Mouse (Mus musculus) embryo, embryonic 10.5 days (tissue): ENCODE results near the gene Btbd9.

Experiments used
- DNase-seq: peaks from one replicate; pipeline ENCODE4 v3.0.0-alpha.2; 2015; ENCODE audit warnings: low spot score

Btbd9 gene

DNA sequence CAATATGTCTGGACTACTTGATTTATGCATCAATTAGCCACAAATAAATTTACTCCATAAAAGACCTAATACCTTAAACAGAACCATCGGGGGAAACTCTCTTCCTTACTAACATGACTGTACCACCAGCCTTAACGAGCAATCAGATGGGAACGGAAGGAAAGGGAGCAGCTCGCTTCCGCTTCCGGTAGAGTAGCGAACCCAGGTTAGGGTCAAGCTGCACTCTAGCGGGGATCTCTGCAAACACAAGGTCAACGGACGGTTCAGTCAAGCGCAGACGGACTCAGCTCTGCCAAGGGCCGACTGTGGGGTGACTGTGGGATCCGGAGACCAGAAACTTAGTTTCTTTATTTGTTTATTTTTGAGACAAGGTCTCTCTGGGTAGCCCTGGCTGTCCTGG lies 25.9 kb upstream of the Btbd9 start:
- DNase-seq: no peak

DNA sequence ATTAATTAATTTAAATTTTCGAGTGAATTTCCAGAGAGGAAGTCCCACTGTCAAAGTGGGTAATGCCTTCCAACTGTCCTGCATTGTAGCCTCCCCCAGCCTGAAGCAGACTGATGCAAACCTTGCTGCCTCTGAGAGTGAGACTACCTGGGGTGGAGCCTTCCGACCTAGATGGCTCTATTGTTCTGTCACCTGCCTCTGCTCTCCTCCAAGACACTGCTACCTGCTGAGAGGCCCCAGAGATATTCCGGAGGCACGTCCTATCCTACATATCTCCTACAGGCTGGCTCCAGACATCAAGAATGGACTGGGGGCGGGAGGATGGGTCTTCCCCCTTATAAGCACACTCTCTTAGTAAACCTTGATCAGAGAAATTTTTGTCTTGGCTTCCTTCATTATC lies 22.0 kb upstream of the Btbd9 start:
- DNase-seq: no peak

DNA sequence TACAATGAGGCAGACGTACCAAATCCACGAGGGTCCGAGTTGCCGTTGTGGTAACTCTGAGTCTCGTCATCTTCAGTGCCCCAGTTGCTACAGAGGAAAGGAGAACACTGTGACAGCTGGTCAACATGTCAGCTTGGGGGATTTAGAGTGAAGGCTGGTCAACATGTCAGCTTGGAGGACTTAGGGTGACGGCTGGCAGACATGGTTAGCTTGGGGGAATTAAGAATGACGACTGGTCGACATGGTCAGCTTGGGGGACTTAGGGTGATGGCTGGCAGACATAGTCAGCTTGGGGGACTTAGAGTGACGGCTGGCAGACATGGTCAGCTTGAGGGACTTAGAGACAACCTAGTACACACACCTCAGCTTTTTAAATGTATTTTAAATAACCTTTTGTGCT lies 21.5 kb upstream of the Btbd9 start:
- DNase-seq: no peak

DNA sequence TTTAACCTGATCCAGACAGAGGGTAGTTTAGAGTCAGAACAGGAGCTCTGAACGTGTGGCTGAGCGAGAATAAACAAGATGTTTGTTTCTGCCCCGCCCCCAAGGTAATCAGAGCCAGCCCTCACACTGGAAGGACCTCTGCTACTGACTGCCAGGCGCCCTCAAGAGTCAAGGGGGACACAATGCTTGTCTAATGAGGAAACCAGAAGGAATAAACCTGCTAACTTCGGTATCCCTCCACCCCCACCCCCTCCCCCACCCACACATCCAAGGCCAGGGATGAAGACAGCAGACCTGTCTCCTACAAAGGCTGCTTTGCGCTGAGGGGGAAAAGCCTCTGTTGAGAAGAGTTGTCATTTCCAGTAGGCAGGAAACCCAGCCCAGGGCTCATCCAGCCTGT lies 18.6 kb upstream of the Btbd9 start:
- DNase-seq: peak; percentile 29

DNA sequence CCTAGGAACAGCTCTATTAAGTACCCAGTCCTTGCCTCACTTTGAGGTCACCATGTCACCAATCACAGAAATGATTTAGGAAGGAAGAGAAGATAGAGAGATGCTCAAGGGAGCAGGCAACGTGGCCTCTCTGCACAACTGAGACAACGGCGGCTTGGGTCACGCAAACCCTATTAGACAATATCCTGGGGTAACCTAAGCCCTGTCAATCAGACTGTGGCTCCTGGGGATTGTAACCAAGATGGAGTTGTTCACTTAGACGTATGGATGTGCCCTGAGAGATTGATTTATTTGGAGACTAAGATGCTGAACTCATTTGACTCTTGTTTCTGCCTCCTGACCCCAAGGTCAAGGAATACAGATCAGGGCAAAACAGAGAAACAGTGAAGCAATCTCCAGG lies 18.1 kb upstream of the Btbd9 start:
- DNase-seq: peak; percentile 20

DNA sequence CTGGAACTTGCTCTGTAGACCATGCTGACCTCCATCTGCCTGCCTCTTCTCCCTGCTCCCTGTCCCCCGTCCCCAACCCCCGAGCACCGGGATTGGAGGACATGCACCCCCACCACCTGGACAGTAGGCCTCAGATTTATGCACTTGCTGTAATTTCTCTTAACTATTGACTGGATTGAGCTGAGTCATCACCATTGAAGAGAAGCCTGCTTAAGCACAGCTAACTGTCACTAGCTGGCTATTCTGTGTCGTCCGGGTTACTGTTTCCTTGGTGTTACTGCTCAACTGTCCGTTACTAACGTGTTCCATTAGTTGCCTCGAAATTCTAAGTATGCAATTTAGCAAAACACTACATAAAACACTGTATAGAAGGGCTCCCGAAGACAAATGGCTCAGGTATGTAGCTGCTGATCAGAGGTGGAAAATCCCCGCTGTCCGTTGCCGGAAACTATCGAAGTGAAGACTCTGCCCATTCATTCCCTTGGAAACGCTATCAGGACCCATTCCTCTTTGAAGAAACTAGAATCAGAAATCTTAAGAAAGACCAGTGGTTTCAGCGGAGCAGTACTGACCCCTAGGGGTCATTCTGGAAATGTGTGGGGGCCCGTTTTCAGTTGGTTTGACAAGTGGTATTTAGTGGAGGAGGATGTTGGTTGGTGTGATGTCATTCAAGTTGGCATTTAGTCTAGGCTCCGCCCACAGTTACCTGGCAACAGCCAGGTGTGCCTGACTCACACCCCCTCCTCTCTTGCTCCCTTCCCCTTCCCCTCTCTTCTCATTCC lies 14.3 kb upstream of the Btbd9 start:
- DNase-seq: peak; percentile 80

DNA sequence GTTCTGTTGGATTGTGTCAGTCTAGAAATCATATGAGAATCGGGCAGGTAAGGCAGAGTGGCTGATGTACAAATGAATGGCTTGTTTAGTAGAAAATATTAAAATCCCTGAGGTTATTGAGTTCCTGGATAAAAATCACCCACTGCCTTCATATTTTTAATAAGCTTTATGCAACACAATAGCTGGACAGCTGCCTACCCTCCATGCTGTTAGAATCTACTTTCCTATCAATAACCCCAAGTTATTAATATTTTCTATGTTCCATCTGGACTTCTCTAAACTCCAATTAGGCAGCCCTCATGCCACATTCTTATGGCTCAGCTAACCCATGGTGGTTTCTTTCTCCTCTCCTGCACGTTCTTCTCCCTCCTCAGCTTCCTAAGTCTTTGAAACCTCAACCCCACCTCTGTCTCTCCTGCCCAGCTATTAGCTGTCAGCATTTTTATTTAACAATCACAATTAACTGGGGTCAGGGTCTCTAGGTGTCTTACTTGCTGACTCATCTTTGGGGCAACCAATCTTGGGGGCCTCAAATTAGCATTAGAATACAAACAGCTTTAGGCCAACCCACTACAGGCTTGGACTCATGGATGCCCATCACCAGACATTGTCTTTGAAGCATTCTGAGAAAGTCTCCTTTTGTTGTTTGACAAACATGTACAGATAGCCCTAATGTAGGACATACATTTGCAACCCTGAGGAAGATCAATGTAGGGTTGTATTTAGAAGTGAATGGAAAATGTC lies 7.1 kb upstream of the Btbd9 start:
- DNase-seq: no peak

DNA sequence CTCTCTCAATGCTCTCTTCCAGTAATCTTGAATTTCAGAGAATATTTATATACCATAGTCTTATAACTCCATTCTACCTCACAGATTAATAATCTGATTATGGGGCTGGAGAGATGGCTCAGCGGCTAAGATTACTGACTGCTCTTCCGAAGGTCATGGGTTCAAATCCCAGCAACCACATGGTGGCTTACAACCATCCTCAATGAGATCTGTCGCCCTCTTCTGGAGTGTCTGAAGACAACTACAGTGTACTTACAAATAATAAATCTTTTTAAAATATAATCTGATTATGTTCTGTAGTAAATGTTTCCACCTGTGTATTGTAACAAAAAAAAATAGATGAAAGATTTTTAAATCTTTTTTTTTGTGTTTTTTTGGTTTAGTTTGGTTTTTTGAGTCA lies 6.0 kb upstream of the Btbd9 start:
- DNase-seq: no peak

DNA sequence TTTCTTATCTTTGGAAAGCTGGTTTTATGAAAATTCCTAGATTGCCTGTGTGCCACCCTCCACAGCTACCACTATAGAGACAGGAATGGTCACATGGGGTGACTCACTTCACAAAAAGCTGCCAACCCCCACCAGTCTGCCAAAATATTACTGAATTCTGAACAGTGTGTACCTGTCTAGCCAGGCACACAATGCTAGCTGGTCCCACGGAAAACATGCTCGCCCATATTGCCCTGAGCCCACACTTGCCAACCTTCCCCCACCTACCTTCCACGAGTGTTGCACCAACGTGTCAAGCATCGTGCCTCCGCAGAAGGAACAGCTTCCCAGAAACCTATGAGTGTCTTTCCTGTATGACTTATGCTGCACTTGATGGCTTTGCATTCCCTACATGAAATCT lies 4.9 kb upstream of the Btbd9 start:
- no peak for DNase-seq

DNA sequence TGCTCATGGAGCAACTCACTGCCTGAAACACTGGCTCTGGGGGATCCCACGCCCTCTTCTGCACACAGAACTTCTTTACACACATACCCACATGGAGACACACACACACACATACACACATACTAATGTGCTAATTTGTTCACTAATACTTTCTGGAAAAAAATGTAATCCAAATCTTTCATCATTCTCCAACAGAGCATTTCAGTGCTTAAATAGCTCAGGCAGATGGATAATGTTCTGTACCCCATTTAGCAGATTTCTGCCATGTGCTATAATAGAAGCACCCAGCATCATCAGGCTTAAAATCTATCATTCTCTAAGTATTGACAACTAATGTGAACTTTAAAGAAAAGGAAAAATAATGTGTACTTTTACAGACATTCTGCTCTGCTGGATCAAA lies 4.5 kb upstream of the Btbd9 start:
- no peak for DNase-seq

DNA sequence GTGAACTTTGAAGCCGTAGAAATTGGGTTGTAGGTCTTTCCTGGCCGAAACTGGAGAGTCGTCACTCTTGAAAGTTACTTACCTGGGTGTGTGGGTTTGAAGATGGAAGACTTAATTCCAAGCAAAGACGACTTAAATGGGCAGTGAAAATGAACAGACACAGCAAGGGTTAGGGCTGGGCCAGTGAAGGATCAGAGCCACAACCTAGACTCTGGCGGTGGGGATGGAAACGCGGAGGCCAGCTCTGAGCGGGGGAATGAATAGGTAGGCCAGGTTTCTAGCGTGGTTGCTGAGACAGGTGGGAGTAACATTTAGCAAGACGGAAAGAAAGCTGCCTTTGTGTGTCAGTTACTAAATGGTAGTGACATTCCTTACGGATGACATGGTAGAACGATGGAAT lies 658 bp upstream of the Btbd9 start:
- no peak for DNase-seq

DNA sequence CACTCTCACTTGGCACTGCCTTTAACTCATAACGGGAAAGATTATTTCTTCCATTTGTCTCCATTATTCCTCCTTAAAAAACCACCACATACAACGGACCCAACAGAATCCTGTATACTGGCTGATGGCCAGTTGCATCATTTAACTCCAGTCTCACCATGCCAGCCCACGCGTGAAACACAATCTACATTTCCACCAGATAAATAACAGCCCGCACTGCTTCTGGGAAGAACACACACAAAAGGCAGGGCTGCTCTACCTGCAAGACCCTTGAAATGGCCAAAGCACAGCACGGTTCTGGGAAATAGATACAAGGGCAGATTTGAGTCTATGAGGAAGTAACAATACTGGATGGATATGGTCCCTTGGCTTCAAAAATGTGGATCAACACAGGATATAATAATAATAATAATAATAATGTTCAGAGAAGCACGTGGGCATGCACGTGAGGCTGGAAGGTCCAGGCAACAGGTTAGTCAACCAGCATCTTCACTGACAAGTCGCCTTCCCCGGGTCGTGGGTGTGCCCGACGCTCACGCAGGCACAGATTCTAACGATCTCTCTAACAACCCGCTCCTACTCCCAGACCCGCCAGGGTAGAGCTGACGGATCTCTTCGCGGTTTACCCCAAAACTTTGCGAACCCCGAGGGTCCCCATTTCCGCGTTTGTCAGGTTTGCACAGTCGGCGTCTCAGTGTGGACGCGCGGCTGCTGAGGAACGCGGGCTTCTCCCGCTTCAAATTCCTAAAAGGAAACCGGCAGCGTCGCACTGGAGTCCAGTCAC lies 975 bp downstream of the Btbd9 start:
- no peak for DNase-seq

DNA sequence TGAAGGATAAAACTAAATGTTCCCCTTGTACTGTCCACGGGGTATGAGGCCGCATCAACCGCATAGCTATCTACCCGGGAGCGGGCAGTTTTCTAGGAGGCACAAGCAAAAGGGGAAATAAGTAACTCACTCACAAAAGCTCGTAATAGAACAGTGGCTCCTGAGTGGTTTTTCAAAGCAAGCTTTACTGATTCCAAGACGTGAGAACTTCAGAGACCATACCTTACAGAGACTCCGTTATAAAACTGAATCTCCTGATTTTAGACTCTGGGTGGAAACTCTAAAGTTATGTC lies 1.6 kb downstream of the Btbd9 start:
- no peak for DNase-seq

DNA sequence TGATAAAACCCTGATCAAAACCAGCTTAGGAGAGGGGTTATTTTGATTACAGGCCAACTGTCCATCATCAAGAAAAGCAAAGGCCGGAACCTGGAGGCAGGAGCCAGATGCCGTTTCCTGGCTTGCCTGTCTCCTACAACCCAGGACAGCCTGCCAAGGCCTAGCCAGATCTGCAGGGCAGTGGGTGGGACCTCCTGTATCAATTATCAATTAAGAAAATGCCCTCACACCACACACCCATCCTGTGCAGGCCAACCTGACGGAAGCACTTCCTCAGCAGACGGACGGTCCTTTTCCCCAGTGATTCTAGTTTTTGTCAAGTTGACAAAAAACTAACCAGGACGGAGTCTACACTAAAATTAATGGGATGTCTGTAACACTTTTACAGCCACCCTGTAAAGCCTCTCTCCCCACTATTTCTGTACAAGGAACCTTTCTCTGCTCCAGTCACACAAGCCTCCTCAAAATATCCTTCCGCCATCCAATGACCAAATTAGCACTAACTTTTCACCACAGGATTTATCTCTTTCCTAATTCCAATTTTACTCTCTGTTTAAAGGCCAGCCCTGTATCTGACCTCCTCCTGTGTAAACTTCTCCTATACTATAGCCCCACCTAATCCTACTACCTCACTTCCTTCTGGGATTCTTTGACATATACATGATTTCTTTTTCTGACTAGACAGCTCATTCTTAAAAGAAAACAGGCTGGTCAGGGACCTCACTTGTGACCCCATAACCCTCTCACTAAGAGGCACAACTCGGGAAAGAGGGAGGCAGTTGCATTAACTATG lies 2.1 kb downstream of the Btbd9 start:
- DNase-seq: no peak

DNA sequence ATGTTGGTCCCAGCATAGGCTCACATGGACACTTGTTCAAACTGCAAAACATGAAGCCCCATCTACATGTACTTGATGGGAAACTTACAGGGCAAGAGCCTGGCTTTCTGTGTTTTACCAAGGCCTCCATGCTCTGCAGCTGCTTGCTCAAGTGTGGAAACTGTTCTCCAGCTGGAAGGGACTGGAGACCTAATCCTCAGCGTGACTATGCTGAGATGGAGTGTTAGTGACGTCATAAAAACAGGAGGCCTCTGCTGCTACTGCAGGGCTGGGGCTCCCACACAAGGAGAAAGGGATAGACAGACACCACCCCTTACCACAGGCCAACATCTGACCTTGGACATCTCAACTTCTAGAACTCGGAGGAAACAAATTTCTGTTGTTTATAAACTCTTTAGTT lies 5.3 kb downstream of the Btbd9 start:
- no peak for DNase-seq

DNA sequence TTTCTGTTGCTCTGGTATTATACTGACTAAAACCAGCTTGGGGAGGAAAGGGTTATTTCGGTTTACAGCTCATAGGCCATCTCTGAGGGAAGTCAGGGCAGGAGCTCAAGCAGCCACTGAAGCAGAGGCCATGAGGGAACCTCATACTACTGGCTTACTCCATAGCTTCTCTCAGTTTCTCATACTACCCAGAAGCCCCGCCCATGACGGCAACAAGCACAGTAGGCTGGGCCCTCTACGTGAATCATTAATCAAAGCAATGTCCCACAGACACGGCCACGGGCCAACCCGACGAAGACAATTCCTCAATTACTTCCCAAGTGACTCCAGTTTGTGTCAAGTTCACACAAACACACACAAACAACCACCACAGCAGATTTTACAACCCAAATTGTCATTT lies 6.1 kb downstream of the Btbd9 start:
- DNase-seq: no peak

DNA sequence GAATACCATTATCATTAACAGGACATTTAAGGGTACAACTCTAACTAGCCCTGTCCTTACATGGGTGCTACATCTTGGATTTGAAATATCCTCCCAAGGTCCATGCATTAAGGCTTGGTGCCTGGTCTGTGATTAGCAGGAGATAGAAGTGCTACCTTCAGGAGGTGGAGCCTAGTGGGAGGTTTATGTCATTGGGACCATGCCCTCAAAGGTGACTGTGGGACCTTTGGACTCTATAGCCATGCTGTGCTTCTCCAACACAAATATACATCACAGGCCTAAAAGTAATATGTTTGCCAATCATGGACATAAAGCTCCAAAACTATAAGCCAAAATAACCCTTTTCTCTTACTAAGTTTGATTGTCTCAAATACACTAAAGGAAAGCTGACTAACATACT lies 7.8 kb downstream of the Btbd9 start:
- DNase-seq: no peak

DNA sequence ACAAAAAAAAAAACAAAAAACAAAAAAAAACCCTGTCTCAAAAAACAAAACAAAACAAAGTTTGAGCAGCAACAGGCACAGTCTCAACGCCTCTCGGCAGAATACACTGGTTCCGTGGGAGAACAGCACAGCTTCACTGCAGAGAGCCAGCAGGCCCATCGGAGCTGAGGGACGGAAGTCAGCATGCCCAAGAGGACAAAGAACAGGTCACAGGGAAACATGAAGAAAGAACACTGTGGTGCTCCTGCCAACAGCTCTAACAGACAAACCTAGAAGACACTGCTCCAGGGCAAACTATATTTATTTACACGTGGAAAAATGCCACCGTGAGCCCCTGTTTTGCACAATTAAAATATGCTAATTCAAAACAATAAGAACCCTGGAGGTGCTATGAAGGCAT lies 11.3 kb downstream of the Btbd9 start:
- no peak for DNase-seq

DNA sequence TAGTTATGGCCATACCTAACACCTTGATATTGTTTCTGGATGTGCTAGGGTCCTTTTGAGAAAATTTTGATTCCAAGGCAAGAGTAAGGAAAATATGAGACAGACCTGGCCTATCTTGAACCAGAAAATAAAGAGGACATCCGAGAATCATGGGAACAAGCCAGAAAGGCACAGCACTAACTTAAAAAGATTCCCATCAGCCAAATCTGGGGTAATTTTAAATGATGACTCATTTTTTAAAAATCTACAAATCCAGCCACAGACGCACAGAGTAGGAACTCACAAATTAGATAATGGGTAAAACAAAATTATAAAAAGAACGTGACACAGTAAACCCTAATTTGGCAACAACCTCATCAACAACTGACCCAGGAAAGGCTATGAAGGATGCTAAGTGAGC lies 11.9 kb downstream of the Btbd9 start:
- DNase-seq: no peak

DNA sequence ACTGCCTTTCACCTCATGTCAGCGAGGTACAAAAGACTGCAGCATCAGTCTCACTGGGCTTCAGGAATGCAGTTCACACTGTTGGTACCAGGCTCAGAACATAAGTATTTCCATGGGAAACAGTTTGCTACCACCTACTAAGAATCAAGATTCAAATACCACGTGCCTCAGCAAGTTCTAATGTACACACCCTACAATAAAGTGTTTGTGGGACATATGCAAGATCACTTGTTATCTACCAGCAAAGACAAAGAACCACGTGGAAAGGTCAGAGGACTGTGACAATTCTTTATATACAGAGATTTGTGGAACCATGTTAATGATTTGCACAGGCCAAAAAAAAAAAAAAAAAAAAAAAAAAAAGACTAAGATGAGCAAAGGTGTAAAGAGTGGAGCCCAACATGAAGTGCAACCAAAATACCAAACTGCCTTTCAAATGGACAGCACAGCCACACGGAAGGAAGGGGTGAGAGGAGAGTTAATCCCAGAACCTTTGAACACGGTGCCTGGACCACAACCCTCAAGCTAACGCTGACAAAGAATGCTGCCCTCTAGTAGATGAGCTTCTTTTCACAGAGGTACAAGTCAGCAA lies 12.7 kb downstream of the Btbd9 start:
- no peak for DNase-seq

DNA sequence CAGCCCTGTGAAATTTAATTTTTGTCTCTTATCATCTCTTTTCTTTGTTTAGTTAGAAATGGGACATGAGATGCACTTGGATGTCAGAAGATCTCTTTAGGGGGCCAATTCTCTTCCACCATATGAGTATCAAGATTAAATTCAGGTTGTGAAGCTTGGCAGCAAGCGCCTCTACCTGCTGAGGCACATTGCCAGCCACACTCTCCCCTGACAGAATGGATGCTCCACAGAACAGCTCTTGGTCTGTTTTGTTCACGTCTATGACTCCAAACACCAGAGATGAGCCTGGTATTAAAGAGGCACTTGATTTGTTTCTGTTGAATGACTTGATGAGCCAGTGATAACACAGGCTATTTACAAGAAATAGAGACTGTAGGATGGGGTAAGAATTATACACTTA lies 13.5 kb downstream of the Btbd9 start:
- no peak for DNase-seq

DNA sequence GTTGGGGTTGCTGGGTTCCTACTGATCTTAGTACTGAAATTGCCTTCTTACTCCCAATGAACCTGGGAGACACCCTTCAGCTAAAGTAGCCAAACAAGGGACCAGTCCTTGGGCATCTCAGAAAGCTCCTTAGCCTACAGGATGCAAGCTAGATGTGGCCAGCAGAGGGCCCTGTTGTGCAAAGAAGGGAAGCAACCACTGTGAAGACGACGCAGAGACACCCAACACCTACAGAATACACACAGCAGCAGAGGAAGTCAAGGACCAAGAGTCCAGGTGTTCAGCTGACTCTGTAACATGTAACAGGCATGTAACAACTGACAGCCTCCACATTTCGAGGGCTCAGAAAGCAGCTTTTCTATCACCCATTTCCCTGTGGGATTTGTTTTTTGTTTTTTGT lies 16.8 kb downstream of the Btbd9 start:
- peak; percentile 61 for DNase-seq
